Mouse (Mus musculus) C2C12 (cell line): ENCODE data around the gene Cyp17a1. TPM values are rescaled to one million over a fixed set of nuclear protein-coding genes. Genes with fewer than 3 reads are reported as not detected.

Experiments
- H3K27me3 ChIP-seq: one replicate; pipeline ENCODE4 v1.6.1; 2011; ENCODE audit not compliant: control insufficient read depth, insufficient read depth, insufficient read length
- H3K36me3 ChIP-seq: one replicate; pipeline ENCODE4 v1.6.1; 2011; ENCODE audit not compliant: control insufficient read depth, insufficient read depth
- H3K4me3 ChIP-seq: one replicate; pipeline ENCODE4 v1.5.1; 2011; ENCODE audit warnings: mild to moderate bottlenecking, control low read depth; ENCODE audit not compliant: poor library complexity, insufficient read depth, severe bottlenecking
- H3K79me2 ChIP-seq: one replicate; pipeline ENCODE4 v1.6.1; 2011; ENCODE audit not compliant: control insufficient read depth, insufficient read depth
- H3K79me3 ChIP-seq: one replicate; pipeline ENCODE4 v1.6.1; 2011; ENCODE audit warnings: low read depth, control low read depth
- H3ac ChIP-seq: one replicate; pipeline ENCODE3; 2011; ENCODE audit warnings: low read depth; ENCODE audit not compliant: control insufficient read depth, insufficient read length
- CEBPB ChIP-seq: IDR thresholded peaks from one replicate; pipeline ENCODE4 v1.6.1; 2011; ENCODE audit warnings: low read depth, mild to moderate bottlenecking, control low read depth, moderate library complexity
- CTCF ChIP-seq: IDR thresholded peaks from one replicate; pipeline ENCODE4 v1.5.1; 2011; ENCODE audit not compliant: control insufficient read depth, insufficient read depth, insufficient read length
- FOSL1 ChIP-seq: IDR thresholded peaks from one replicate; pipeline ENCODE4 v1.8.0; 2011; ENCODE audit warnings: mild to moderate bottlenecking, low read length; ENCODE audit not compliant: poor library complexity, insufficient read depth, severe bottlenecking
- MAX ChIP-seq: IDR thresholded peaks from one replicate; pipeline ENCODE4 v1.6.1; 2011; ENCODE audit warnings: mild to moderate bottlenecking, control low read depth
- MYOD1 ChIP-seq: IDR thresholded peaks from one replicate; pipeline ENCODE4 v1.6.1; 2011; ENCODE audit warnings: low read depth; ENCODE audit not compliant: control insufficient read depth, insufficient read length
- MYOG ChIP-seq: IDR thresholded peaks from one replicate; pipeline ENCODE4 v1.6.1; 2011; ENCODE audit not compliant: control insufficient read depth, insufficient read length; ENCODE audit errors: extremely low read depth
- USF1 ChIP-seq: IDR thresholded peaks from one replicate; pipeline ENCODE4 v1.6.1; 2011; ENCODE audit warnings: low read depth, mild to moderate bottlenecking, control low read depth, moderate library complexity
- polyA plus RNA-seq: library from polyadenylated mRNA; unstranded; fragments of >200 nt; fragmentation: generic; extraction: Trizol; gene quantifications from one replicate; pipeline ENCODE4 v1.2.1, GENCODE M21; 2012; ENCODE audit warnings: missing spikeins

Gene Cyp17a1
- polyA plus RNA-seq, 1 experiment = not detected

DNA sequence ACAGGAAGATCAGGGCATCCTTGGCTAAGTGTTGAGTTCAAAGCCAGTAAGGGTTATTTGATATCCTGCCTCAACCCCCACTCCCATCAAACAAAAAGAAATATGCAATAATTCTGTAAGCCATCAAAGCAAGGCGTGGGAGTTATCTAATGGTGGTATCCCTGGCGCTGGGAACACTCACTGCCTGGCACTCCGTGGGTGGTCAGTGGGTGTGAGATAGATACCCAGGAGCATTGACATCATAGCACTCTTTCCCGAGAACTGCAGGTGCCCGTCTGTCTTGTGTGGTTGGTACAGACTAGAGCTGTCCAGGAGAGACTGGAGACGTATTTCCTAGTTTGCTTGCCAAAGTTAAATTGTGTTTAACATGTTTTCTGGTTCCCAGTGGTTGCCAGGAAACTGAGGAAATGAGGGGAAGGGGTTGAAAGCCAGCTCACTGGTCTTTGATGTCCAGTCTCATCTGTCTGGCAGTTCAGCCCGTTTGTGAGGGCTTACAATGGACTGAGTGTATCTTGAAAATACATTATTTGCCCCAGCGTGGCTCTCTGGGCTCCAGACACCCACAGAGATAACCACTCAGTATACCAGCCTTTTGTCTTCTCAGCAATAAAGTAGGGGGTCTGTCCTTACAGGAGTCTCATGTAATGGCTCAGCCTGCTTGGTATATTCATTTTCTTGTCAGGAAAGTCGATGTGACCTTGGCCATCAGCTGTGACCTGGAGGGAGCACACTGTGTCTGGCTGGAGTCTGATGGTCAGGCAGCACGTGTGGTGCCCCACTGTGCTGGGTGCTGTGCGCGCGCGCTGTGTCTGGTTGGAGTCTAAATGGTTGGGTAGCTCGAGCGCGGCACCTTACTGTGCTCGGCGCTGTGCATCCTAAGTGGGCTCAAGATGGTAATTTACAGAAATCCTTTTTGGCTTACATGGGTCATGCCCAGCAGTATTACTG lies 51.5 kb downstream of the Cyp17a1 start:
- H3K79me2 ChIP-seq = peaks cover 16% of the 10 kb centered on the region
- H3K36me3 ChIP-seq = no peaks in the 10 kb centered on the region
- TF ChIP-seq MYOG (no peak), FOSL1 (no peak), MAX (no peak), CEBPB (no peak)
- no peaks in the 10 kb centered on the region for H3K27me3 ChIP-seq
- peaks cover 1% of the 10 kb centered on the region for H3K79me3 ChIP-seq
- no peak overlapping the region for H3K4me3 ChIP-seq
- no peak overlapping the region for H3ac ChIP-seq

DNA sequence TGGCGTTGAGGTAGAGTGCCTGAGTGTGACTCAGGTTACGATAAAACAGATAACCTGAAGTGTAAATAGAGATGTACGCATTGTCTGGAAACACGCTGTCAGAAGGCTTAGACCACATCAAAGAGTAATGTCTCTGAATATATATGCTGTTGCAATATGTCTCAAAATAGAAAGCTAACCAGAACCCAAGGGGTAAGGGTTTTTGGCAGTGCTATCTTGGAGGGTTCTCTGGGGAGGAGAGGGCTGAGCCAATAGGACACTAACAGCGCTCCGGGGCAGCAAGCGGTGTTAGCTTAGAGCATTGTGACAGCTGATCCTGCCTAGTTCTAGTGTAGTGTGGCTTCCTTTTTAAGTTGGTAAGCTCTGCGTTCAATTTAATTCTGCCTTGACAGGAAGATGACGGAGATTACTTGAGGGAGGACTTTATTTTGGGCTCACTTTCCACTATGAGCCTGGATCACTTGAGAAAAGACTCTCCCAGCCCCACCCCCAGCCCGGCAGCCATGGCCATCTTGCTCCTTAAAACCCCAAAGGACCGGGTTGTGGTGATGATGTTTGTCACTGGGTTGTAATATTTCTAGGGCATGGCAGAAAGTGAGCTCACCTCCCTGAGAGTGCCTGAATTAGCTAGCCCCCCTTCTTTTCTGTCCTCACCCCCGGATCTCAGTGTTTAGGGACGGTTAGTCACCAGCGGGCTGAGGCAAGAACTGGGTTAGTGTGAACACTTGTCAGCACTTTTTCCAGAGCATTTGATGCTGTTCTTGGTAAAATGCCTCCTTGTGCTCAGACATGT lies 52.8 kb downstream of the Cyp17a1 start:
- Histone ChIP-seq H3K79me2 (peaks cover 16% of the 10 kb centered on the region), H3K79me3 (peaks cover 1% of the 10 kb centered on the region), H3ac (no peak overlapping the region), H3K27me3 (no peaks in the 10 kb centered on the region), H3K36me3 (peaks cover 6% of the 10 kb centered on the region), H3K4me3 (no peak overlapping the region)
- TF ChIP-seq CTCF (no peak), USF1 (no peak), MAX (no peak), MYOD1 (no peak)

DNA sequence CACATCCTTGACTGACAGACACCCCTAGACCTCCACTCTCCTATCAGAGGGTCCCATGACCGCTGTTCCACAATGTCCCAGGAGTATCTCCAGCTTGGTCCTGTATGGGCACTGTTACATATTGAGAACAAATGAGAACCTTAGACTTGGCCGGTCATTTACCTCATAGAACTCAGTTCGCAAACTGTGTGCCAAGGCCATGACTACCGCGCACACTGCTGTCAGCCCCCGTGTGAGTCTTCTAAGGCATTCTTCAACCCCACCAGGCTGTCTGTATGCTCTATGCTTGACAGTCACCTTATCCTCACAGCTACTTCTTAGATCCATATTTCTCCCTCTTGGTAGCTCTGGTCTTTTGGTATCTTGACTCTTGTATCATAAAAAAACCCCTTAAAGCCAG lies 53.5 kb downstream of the Cyp17a1 start:
- no peak overlapping the region for H3ac ChIP-seq
- H3K27me3 ChIP-seq = no peaks in the 10 kb centered on the region
- H3K36me3 ChIP-seq = peaks cover 6% of the 10 kb centered on the region
- TF ChIP-seq MYOG (no peak), CEBPB (no peak), MAX (no peak), FOSL1 (no peak), CTCF (no peak), USF1 (no peak), MYOD1 (no peak)
- no peak overlapping the region for H3K4me3 ChIP-seq
- peaks cover 1% of the 10 kb centered on the region for H3K79me3 ChIP-seq
- peaks cover 16% of the 10 kb centered on the region for H3K79me2 ChIP-seq

DNA sequence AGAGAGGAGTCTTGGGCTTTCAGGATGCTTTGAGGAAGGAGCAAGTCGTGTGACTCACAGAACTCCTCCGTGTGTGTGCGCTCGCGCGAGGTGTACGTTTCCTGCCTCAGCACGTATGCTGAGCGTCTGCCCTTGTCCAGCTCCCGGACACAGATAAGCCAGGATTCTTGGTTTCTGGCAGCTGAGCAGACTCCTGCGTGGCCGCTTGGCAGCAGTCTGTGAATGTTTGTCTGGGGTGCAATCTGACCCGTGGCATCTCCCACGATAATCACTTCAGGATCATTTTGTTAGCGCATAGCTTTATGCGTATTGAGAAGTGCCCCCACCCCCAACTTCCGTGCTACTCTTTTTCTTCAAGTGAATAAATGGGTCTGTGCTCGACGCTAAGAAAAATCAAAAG lies 54.0 kb downstream of the Cyp17a1 start:
- TF ChIP-seq CEBPB (no peak), MAX (no peak), MYOG (no peak), USF1 (no peak), MYOD1 (no peak), FOSL1 (no peak), CTCF (no peak)
- H3ac ChIP-seq = no peak overlapping the region
- H3K27me3 ChIP-seq = no peaks in the 10 kb centered on the region
- no peak overlapping the region for H3K4me3 ChIP-seq
- peaks cover 1% of the 10 kb centered on the region for H3K79me3 ChIP-seq
- H3K79me2 ChIP-seq = peaks cover 16% of the 10 kb centered on the region
- H3K36me3 ChIP-seq = peaks cover 7% of the 10 kb centered on the region

DNA sequence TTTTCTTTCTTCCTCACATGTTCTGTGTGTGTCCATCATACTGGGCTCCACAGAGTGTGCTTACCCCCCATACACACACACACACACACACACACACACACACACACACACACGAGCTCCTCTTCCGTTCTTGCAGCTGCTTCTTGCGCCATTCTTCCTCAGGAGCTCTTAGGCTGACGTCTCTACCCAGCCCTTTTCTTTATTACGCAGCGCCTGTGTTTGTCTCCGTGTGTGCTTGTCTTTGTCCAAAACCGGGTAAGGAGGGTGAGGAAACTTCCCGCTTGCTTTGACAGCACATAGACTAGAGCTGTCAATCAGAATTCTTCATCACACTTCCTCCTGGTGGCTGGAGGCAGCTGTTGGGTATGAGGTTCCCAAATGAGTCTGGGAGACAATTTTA lies 54.6 kb downstream of the Cyp17a1 start:
- Histone ChIP-seq H3K4me3 (no peak overlapping the region), H3K27me3 (no peaks in the 10 kb centered on the region), H3K36me3 (peaks cover 11% of the 10 kb centered on the region), H3K79me2 (peaks cover 16% of the 10 kb centered on the region), H3ac (no peak overlapping the region), H3K79me3 (peaks cover 3% of the 10 kb centered on the region)
- no peak for TF ChIP-seq CTCF
- TF ChIP-seq USF1 = no peak
- TF ChIP-seq MYOD1 = no peak
- TF ChIP-seq MYOG = no peak
- no peak for TF ChIP-seq MAX
- TF ChIP-seq CEBPB = no peak
- TF ChIP-seq FOSL1 = no peak

DNA sequence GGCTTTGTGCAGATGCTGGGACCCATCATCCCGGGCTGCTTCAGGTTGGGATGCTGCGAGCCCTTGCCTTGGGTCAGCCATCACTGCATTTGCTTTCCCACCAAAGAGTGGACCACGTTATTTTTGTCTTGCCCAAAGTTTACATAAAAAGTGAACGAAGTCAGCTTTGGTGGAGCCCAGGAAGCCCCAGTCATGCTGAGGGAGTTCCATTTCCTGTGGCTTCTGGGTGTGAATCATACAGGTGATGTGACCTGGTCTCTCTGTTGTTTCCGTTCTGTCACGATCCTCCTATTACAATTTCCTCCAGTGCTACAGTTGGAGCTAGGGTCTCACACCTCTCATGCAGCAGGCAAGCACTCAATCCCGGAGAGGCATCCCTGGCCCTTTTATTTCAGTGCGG lies 55.6 kb downstream of the Cyp17a1 start:
- Histone ChIP-seq H3K79me3 (peaks cover 3% of the 10 kb centered on the region), H3K27me3 (no peaks in the 10 kb centered on the region), H3K36me3 (peaks cover 14% of the 10 kb centered on the region), H3K4me3 (no peak overlapping the region), H3ac (no peak overlapping the region), H3K79me2 (peaks cover 16% of the 10 kb centered on the region)
- TF ChIP-seq CEBPB (no peak), MYOG (no peak), USF1 (no peak), FOSL1 (no peak), MYOD1 (no peak), MAX (no peak), CTCF (no peak)

Other genes starting within 250 kb of the Cyp17a1 start
- gene Trim8, start 171.5 kb downstream of the Cyp17a1 start, polyA plus RNA-seq = 26.8 TPM
- 81.4 TPM for gene Arl3, start 100.0 kb downstream of the Cyp17a1 start, polyA plus RNA-seq
- gene Sfxn2, start 99.8 kb downstream of the Cyp17a1 start, polyA plus RNA-seq = 1.4 TPM
- 33.5 TPM for gene Wbp1l, start 74.1 kb downstream of the Cyp17a1 start, polyA plus RNA-seq
- 4.0 TPM for gene Borcs7, start 16.7 kb upstream of the Cyp17a1 start, polyA plus RNA-seq
- 0.74 TPM for gene As3mt, start 34.3 kb upstream of the Cyp17a1 start, polyA plus RNA-seq
- gene Cnnm2, start 88.4 kb upstream of the Cyp17a1 start, polyA plus RNA-seq = 4.1 TPM